Mouse (Mus musculus): Measurements from ENCODE around the gene Usp24. TPM values are rescaled to one million over a fixed set of nuclear protein-coding genes. Genes with fewer than 3 reads are reported as not detected.

Usp24 gene
- polyA plus RNA-seq, 1 experiment from 2014 or later: 6.7 TPM

DNA sequence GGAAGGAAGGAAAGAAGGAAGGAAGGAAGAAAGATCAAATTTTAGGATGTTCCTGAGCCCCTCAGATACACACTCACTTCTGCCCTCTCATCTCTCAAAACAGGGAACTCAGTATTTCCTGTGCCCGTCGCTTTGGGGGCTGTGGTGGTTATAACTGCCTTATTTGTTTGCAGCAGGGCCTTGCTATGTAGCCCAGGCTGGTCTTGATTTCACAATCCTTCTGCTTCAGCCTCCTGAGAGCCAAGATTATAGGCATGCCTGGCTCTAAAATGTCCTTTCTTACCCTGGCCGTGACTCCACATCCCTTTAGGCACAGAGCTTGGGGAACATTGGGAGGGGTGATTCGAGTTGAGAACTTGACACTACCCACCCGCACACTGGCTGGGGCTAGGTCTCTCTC lies 146.5 kb downstream of the Usp24 start:
- TF ChIP-seq CTCF (IDR thresholded peaks at IDR 0.05; ENCODE audit: low read depth) (no peak), EP300 (optimal IDR thresholded peaks at IDR 0.05) (no peak)
- Histone ChIP-seq H3K9me3 (ENCODE audit: control insufficient read depth, low read length) (no peaks in the 10 kb centered on the region), H3K9ac (ENCODE audit: low read length) (no peak overlapping the region), H3K4me1 (replicated peaks; ENCODE audit: control insufficient read depth, insufficient read depth) (peaks cover 3% of the 10 kb centered on the region; the same call in 1 of the 2 replicates), H3K4me3 (ENCODE audit: low read depth, low read length) (no peak overlapping the region), H3K27ac (replicated peaks) (no peak overlapping the region), H3K36me3 (ENCODE audit: control insufficient read depth, insufficient read depth, low read length) (no peaks in the 10 kb centered on the region), H3K27me3 (ENCODE audit: control insufficient read depth, insufficient read depth, low read length) (0 out of 2 replicates have a peak, but pooled peaks cover 3% of the 10 kb centered on the region), H3K4me2 (replicated peaks; ENCODE audit: low read depth) (no peak overlapping the region)
- DNase-seq (ENCODE audit: low spot score) (no peak), ATAC-seq (ENCODE audit: low FRiP score, low TSS enrichment) (no peak)
- 79% methylated on average over 5 of the region's 5 CpGs for WGBS

DNA sequence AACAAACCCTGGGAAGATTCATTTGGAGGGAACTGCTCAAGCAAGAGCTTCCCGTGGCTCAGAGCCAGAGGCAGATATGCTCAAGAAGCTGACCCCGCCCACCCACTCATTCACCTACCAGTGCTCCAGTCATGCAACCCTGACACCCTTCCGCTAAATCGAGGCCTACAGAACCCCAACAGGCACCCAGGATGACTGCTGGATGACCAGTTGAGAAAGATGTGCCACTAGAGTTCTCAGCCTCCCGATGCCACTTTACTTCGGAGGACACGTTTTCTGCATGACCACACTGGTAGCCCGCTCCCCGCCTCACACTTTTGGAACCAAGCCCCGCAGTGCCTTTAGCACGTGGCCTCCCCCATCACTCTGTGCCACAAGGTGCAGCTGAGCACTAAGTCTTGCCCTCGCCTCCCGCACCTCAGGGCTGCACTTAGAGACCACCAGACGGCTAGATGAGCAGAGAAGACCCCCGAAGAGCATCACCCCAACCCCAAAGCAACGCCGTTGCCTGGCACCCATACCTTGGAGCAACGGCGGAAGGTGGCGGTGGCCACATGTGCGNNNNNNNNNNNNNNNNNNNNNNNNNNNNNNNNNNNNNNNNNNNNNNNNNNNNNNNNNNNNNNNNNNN lies 147.3 kb downstream of the Usp24 start:
- Histone ChIP-seq H3K9ac (ENCODE audit: low read length) (peak overlapping the region; percentile 55), H3K4me2 (replicated peaks; ENCODE audit: low read depth) (peak overlapping the region; percentile 71), H3K9me3 (ENCODE audit: control insufficient read depth, low read length) (no peaks in the 10 kb centered on the region), H3K27ac (replicated peaks) (no peak overlapping the region), H3K4me1 (replicated peaks; ENCODE audit: control insufficient read depth, insufficient read depth) (peaks cover 3% of the 10 kb centered on the region; the same call in 1 of the 2 replicates), H3K4me3 (ENCODE audit: low read depth, low read length) (peak overlapping the region; percentile 40), H3K27me3 (ENCODE audit: control insufficient read depth, insufficient read depth, low read length) (0 out of 2 replicates have a peak, but pooled peaks cover 3% of the 10 kb centered on the region), H3K36me3 (ENCODE audit: control insufficient read depth, insufficient read depth, low read length) (no peaks in the 10 kb centered on the region)
- DNase-seq (ENCODE audit: low spot score) (peak; percentile 30), ATAC-seq (ENCODE audit: low FRiP score, low TSS enrichment) (peak; percentile 8; the same call in 1 of the 2 replicates)
- whole genome bisulfite sequencing: 30% methylated on average over 21 of the region's 21 CpGs
- TF ChIP-seq EP300 (optimal IDR thresholded peaks at IDR 0.05) (no peak), CTCF (IDR thresholded peaks at IDR 0.05; ENCODE audit: low read depth) (no peak)

DNA sequence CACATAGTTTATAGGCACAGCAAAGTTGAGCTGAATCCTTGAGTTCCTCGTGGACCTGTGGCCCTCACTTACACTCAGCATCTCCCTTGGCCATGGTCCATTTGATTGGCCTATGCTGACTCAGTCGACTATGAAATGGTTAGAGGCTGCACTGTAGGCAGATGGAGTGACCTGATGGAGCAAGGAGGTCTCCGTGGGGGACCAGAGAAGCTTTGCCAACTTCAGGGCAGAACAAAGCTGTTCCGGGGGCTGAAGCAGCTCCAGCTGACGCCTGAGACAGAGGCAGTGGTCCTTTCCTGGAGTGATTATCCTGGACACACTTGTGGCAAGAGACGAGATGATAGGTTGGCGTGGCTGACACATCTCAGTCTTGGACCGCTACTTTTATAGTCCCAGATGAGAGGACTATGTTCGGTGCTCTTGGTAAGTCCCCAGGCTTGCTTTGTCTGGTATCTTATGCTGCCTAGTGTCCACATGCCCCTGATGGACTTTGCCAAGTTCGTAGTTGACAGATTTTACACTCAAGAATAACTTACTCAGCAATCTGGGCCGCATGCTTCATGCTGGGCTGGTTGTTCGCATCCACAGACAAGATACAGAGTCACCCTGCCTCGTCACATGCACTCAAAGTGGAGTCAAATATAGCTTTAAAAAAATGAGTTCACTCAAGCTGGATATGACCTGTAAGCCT lies 151.6 kb downstream of the Usp24 start:
- TF ChIP-seq EP300 (optimal IDR thresholded peaks at IDR 0.05): no peak
- DNase-seq (ENCODE audit: low spot score) (no peak), ATAC-seq (ENCODE audit: low FRiP score, low TSS enrichment) (no peak)
- Histone ChIP-seq H3K36me3 (ENCODE audit: control insufficient read depth, insufficient read depth, low read length) (no peaks in the 10 kb centered on the region), H3K9me3 (ENCODE audit: control insufficient read depth, low read length) (no peaks in the 10 kb centered on the region), H3K4me2 (replicated peaks; ENCODE audit: low read depth) (no peak overlapping the region), H3K9ac (ENCODE audit: low read length) (no peak overlapping the region), H3K4me3 (ENCODE audit: low read depth, low read length) (no peak overlapping the region), H3K27ac (replicated peaks) (no peak overlapping the region), H3K4me1 (replicated peaks; ENCODE audit: control insufficient read depth, insufficient read depth) (peaks cover 3% of the 10 kb centered on the region; the same call in 1 of the 2 replicates), H3K27me3 (ENCODE audit: control insufficient read depth, insufficient read depth, low read length) (0 out of 2 replicates have a peak, but pooled peaks cover 3% of the 10 kb centered on the region)
- 86% methylated on average over 13 of the region's 13 CpGs for WGBS

DNA sequence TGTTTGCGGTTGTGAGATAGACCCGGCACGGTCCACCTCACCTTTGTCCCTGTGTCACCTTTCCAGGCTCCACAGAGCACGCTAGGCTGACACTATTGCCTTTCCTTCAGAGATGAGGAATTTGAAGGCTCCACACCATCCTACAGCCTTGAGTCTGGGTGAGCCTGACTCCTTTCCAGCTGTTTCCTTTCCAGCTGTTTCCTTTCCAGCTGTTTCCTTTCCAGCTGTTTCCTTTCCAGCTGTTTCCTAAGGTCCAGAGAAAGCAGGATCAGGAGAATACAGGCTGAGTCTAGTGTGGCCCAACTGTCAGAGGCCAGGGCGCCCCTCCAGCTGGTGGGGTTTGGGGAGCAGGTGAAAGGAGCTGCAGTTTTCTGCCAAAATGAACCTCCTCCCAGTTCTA lies 154.9 kb downstream of the Usp24 start:
- no peak for DNase-seq (ENCODE audit: low spot score)

DNA sequence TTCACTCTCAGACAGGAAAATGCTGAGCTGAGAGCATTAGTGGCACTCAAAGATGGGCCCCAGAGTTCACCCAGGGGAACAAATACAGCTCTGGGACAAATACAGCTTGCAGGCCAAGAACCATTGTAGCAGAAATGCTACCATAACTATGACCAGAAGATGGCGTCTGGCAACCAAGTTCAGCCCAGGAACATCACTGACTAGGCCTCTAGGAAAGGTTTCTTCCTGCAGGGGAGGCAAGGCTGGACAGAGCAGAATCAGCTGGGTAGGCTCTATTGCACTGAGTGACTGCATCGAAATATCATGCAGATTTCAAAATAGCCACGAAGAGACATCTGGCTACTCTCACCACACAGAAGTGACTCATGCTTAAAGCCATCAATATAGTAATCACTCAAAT lies 156.3 kb downstream of the Usp24 start:
- TF ChIP-seq EP300 (optimal IDR thresholded peaks at IDR 0.05): no peak
- peak; percentile 92 for TF ChIP-seq CTCF (IDR thresholded peaks at IDR 0.05; ENCODE audit: low read depth)
- H3K27me3 ChIP-seq (ENCODE audit: control insufficient read depth, insufficient read depth, low read length): no peaks in the 10 kb centered on the region
- H3K36me3 ChIP-seq (ENCODE audit: control insufficient read depth, insufficient read depth, low read length): no peaks in the 10 kb centered on the region
- no peak overlapping the region for H3K4me2 ChIP-seq (replicated peaks; ENCODE audit: low read depth)
- DNase-seq (ENCODE audit: low spot score) (peak; percentile 63), ATAC-seq (ENCODE audit: low FRiP score, low TSS enrichment) (peak; percentile 77)
- no peak overlapping the region for H3K27ac ChIP-seq (replicated peaks)
- no peaks in the 10 kb centered on the region for H3K9me3 ChIP-seq (ENCODE audit: control insufficient read depth, low read length)
- WGBS: 4% methylated on average over 3 of the region's 3 CpGs
- H3K4me1 ChIP-seq (replicated peaks; ENCODE audit: control insufficient read depth, insufficient read depth): no peaks in the 10 kb centered on the region
- H3K9ac ChIP-seq (ENCODE audit: low read length): no peak overlapping the region
- no peak overlapping the region for H3K4me3 ChIP-seq (ENCODE audit: low read depth, low read length)

More for the DNA sequence above, 154.9 kb downstream of the Usp24 start:
- Histone ChIP-seq H3K4me3 (ENCODE audit: low read depth, low read length) (no peak overlapping the region), H3K27me3 (ENCODE audit: control insufficient read depth, insufficient read depth, low read length) (no peaks in the 10 kb centered on the region), H3K4me2 (replicated peaks; ENCODE audit: low read depth) (no peak overlapping the region), H3K9ac (ENCODE audit: low read length) (no peak overlapping the region), H3K9me3 (ENCODE audit: control insufficient read depth, low read length) (no peaks in the 10 kb centered on the region), H3K36me3 (ENCODE audit: control insufficient read depth, insufficient read depth, low read length) (no peaks in the 10 kb centered on the region), H3K4me1 (replicated peaks; ENCODE audit: control insufficient read depth, insufficient read depth) (no peaks in the 10 kb centered on the region), H3K27ac (replicated peaks) (no peak overlapping the region)
- no peak for TF ChIP-seq EP300 (optimal IDR thresholded peaks at IDR 0.05)
- no peak for TF ChIP-seq CTCF (IDR thresholded peaks at IDR 0.05; ENCODE audit: low read depth)
- no peak for ATAC-seq (ENCODE audit: low FRiP score, low TSS enrichment)
- WGBS: 61% methylated on average over 5 of the region's 5 CpGs

DNA sequence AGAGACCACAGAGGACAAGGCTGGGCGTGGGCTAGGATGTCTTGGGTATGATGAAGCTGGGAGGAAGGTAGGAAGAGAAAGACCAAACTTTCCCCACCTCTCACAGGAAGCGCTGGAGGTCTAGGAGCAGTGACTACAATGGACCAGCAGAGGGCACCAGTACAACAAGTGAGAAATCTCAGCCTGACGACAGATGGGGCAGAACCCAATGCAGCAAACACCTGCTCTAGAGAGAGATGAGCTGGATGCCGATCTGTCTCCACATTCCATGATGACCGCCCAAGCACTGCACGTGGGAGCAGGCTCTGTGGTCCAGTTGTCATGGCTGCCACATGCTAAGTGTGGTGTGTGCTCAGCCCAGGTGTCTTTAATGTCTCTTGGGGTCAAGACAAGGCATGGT lies 158.2 kb downstream of the Usp24 start:
- Histone ChIP-seq H3K9me3 (ENCODE audit: control insufficient read depth, low read length) (no peaks in the 10 kb centered on the region), H3K4me3 (ENCODE audit: low read depth, low read length) (no peak overlapping the region), H3K9ac (ENCODE audit: low read length) (no peak overlapping the region), H3K4me1 (replicated peaks; ENCODE audit: control insufficient read depth, insufficient read depth) (no peaks in the 10 kb centered on the region), H3K4me2 (replicated peaks; ENCODE audit: low read depth) (no peak overlapping the region), H3K27me3 (ENCODE audit: control insufficient read depth, insufficient read depth, low read length) (no peaks in the 10 kb centered on the region), H3K27ac (replicated peaks) (no peak overlapping the region), H3K36me3 (ENCODE audit: control insufficient read depth, insufficient read depth, low read length) (no peaks in the 10 kb centered on the region)
- TF ChIP-seq CTCF (IDR thresholded peaks at IDR 0.05; ENCODE audit: low read depth): peak; percentile 96
- TF ChIP-seq EP300 (optimal IDR thresholded peaks at IDR 0.05): no peak
- WGBS: 5% methylated on average over 6 of the region's 6 CpGs
- DNase-seq (ENCODE audit: low spot score): peak; percentile 65
- peak; percentile 39 for ATAC-seq (ENCODE audit: low FRiP score, low TSS enrichment)

Measured in stomach, postnatal 0 days (tissue).